Mouse (Mus musculus): ENCODE results near the gene Tgfbr1.

Gene Tgfbr1

DNA sequence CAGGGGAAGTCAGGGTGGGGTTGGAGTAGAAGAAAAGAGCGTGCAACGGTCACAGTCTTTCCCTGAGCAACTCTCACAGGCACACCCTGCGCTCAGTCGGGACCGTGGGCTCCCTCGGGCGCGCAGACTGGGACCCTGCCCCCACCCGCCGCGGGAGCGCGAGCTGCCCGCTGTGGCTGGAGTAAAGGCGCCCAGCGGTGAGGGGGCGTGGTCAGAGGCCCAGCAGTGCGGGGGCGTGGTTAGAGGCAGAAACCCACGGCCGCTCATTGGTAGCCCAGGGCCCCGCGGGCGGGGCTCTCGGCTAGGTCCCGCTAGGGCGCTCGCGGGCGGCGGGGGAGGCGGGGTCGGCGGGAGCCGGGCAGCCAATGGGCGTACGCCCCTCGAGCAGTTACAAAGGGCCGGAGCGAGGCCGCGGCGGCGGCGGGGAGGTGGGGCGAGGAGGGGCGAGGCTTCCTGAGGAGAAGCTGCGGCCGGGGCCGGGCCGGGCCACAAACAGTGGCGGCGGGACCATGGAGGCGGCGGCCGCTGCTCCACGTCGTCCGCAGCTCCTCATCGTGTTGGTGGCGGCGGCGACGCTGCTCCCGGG is at the start of gene Tgfbr1:
TSS of gene Tgfbr1 (plus strand) at position 420 of the 586 bp plus-strand sequence.
- peak; percentile 99 for DNase-seq

GRCm38 (mm10) chr4:47303340-47303998 is 49.6 kb upstream of the Tgfbr1 start:
- no peak for DNase-seq

DNA sequence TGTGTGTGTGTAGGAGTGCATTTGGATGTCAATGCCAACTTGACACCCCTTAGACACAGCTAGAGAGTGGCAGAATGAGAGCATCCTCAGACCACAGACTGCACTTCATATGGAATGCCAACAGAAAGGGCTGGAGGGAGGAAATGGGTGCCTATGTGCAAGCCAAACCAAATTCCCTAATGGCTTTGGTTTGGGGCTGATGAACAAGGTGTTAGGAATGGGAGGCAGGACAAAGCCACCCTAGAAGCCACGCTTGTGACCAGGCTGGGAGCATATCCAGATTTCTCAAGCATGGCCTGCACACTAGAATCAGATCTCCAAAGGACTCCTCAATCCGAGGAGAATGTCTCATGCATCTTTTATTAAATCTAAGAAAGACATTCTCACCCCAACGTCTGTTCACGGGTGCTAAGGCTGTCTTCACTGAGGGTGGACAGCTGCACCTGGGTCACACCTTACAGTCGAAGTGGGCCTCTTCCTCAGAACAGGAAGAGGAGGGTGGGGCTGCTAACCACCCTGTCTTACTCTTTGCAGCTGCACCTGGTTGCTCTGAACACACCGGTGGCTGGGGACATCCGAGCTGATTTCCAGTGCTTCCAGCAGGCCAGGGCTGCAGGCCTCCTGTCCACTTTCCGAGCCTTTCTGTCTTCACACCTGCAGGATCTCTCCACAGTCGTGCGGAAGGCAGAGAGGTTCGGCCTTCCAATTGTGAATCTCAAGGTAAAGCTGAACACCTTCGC is 43.0 kb upstream of the Tgfbr1 start:
- no peak for DNase-seq

DNA sequence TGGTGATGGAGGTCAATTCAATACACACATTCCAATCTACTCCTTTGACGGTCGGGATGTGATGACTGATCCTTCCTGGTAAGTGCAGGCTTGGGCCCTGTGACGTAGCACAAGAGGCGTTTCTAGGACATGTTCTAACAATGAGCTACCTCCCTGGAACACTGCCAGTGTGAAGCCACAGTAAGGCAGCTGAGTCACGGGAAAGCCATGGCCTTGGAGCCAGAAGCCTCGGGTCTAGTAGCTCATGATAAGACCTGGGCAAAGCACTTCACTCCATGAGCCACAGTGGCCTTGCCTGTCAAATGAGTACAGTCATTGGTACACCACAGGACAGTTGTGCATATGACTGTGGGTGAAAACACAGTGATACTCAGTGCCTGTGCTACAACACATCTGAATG is 42.2 kb upstream of the Tgfbr1 start:
- DNase-seq, result no peak

DNA sequence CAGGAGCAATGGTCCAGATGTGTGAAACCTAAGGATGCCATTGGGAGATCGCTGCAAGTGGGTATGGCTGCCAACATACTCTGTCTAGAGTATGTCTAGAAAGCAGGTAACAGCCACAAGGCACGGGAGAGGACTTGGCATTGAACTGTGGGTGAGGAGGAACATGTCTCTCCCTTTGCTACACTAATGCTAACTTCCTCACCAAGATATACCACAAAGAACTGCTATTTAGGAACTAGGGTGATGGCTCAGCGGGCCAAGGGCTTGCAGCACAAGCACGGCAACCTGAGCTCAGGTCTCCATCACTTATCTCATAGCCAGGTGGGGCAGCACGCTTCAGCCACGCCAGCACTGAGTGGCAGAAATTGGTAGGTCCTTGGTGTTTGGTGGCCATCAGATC is 41.6 kb upstream of the Tgfbr1 start:
- DNase-seq, result no peak

DNA sequence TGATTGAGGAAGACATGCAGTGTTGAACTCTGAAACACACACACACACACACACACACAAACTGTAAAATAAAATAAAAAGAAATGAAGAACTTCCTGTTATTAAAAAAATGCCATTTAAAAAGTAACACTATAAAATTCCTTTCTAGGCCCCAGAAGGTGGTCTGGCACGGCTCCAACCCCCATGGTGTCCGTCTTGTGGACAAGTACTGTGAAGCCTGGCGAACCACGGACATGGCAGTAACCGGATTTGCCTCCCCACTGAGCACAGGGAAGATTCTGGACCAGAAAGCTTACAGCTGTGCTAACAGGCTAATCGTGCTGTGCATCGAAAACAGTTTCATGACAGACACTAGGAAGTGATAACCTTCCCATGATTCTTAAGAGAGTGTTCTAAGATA is 41.1 kb upstream of the Tgfbr1 start:
- no peak for DNase-seq

- no peak for DNase-seq
Observed at GRCm38 (mm10) chr4:47312676-47313075, 40.3 kb upstream of the Tgfbr1 start.

DNA sequence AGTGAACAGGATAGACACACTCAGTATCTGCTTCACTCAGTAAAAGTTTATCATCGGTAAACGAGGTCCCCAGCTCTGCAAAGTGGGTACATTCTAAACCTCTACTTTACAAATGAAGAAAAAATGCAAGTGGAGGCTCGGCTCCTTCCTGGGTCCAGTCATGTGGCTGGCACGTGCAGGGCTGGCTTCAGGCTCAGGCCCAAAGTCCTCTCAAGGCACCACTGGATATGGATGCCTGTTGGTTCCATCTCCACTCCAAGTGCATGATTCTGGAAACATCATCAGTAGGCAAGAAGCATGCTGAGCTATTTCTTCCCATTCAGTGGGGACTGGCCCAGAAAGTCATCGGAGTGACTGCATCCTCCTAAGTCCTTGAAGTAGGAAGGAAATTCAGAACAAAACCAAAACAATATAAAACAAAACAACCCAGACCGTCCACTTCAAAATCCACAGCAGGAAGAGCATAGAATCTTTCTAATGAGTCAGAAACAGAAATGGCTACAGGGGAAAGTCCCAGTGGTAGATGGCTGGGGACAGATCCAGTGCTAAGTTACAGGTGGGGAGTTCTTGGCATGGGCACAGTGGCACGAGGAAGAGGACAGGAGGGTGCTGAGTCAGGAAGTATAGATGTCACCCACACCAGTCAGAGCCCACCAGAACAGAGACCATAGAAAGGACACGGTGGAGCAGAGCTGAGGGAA is 39.2 kb upstream of the Tgfbr1 start:
- no peak for DNase-seq

GRCm38 (mm10) chr4:47315458-47315857 is 37.6 kb upstream of the Tgfbr1 start:
- DNase-seq, result no peak

DNA sequence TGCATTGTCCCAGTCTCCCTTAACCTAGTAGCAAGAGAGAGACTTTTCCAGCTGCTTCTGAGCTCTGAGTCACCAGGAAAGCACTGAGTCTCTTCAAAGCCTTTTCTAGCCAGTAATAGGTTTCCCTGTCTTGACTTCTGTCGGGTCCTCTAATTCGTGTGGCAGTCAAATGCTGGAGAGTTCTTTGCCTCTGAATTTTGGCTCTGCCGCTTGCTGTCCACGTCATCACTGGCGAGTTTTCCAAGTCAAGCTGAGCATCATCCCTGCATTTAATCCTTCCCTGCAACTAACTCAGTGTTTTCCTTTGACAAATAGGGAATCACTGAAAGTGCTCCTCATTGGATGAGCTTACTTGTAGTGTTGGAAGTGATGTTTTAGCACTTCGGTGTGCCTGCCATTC is 36.6 kb upstream of the Tgfbr1 start:
- DNase-seq, result no peak

GRCm38 (mm10) chr4:47319561-47320321 is 33.3 kb upstream of the Tgfbr1 start:
- no peak for DNase-seq

DNA sequence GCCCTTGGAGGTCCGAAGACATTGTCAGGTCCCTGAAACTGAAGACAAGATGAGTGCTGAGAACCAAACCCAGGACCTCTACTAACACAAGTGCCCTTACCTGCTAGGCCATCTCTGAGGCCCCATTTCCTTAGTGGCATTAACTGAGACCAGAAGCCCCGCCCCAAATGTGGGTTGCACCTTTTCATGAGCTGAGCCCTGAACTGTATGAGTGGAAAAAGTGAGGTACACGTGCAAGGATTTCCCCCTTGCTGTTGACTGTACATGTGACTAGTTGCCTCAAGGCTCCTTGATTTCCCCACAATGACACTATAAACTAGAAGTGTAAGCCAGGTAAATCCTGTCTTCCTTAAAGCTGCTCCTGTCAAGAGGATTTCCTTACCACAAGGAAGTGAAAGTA is 30.7 kb upstream of the Tgfbr1 start:
- DNase-seq, result no peak

GRCm38 (mm10) chr4:47324206-47324605 is 28.8 kb upstream of the Tgfbr1 start:
- DNase-seq, result no peak

- DNase-seq, result no peak
Observed at GRCm38 (mm10) chr4:47327782-47328181, 25.2 kb upstream of the Tgfbr1 start.

DNA sequence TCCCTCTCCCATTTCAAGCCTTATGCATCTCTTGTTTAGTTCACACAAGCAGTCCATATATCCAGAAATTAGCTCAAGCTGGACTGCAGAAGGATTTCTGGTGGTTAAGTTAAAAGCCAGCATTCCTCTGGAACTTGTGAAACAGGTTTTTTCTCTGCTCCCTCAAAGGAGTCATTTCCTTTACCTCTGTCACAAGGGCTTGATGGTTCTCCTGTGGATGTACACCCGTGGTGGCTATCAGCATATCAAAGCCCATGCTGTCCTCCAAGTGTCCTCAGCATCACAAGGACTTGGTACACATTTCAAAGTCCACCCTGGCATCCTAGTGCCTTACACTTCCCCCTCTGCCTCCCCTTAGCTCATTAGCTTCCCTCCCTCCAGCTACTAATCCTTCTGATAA is 23.7 kb upstream of the Tgfbr1 start:
- no peak for DNase-seq

- DNase-seq, result no peak
Observed at GRCm38 (mm10) chr4:47330378-47331052, 22.5 kb upstream of the Tgfbr1 start.

DNA sequence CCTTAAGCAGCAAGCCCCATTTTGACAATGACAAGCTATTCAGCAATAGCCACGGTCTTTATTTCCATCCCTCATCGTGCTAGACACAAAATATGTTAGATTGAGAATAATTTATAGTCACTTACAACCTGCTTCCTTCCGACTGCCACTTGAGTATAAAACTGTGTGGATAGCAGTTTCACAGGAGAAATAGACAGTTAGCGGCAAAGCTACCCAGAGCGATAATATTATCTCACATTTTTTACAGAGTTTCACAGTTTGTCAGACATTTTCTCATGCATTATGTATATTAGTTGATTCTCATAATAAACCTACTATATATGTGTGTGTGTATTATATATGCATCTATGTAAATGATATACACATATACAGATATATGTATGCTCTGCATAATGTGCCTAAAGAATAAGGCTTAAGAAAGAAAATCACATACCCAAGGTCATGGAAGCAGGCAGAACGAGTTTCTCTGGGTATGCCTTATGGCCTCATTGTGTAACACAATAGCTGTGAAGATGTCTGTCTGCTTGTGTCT is 20.1 kb upstream of the Tgfbr1 start:
- DNase-seq, result no peak

GRCm38 (mm10) chr4:47333541-47333940 is 19.5 kb upstream of the Tgfbr1 start:
- DNase-seq, result no peak

DNA sequence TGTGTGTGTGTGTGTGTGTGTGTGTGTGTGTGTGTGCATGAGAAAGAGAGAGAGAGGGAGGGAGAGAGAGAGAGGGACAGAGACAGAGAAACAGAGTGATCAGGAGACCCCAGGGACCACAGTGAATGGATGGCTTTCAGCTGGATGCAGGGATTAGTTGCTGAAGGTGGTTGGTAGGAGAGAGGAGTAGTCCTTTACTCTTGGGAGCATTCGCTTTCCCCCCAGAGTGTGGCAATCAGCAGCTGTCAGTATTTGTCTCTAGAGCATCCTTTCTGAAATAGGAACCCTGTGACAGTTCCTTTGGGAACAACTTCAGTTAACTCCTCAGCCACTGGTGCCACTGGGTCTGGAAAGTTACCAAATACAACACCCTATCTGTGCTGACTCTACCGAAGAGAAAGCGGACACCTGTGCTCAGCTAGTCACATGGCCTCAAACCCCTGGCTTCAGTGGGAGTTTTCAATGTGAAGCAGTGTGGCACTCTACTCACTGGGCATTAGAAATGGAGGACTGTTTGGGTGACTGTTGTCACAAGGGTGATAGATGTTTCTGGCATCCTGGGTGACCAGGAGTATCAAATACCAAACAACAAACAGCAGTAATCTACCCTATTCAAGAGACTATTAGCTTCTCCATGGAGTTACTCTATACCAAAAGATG is 16.0 kb upstream of the Tgfbr1 start:
- no peak for DNase-seq

DNA sequence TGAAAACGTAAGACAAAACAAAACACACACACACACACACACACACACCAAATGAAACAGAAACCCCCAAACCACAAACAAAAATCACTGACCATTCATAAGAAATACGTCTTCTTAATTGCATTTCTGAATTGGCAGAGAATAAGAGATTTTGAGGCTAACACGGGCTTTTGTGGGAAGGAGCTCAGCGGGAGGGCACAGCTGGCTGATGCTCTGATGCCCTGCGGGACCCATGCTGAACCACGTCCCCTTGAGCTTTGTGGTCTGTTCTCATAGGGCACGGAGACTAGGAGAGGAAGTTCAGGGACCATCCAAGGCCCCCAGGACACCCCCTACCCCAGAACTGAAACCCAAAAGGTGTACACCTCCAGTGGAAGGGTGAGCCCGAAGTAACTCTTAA is 10.4 kb upstream of the Tgfbr1 start:
- no peak for DNase-seq

DNA sequence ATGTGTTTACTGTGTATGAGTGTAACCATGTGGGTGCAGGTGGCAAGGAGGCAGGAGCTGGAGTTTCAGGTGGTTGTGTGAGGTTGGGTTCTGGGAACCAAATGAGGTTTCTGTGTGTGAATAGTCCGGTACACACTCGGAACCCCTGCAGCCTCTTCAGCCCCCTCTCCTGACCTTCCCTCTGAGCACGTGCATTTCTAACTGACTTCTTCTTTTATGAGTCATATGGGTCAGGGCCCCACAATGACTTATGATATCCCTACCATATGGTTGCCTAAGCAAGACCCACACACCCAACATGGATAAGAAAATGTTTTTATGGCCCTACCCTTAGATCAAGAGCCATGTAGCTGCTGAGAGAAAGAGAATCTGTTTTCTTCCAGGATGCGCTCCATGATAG is 6.0 kb upstream of the Tgfbr1 start:
- no peak for DNase-seq

All from kidney, adult 8-10 months (tissue).